Mouse (Mus musculus): ENCODE results near the gene Dnah17.

DNA sequence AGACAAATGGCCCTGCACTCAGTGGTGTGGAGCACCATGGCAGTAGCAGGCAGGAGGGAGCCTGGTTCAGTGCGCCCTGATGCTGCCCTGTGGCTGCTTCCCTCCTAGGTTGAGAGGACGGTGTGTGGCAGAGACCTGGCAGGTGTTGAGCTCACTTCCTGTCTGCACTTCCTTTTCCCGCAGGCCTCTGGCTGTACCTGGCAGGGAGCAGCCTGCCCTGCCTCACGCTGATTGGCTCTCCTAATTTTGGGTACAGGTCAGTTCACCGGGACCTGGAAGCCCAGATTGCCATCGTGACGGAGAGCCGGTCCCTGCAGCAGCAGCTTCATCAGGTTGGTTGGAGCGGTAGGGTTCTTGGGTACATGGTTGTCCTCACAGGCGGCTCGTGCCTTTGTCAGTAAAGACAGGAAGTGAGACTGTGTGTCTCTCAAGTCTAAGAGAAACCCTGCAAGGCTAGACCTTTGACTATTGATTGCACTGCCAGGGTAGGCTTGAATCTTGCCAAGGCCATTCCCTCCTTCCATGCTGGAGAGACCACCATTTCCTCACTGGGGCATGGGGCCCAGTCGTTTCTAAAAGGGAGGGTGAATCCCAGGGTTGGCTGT is 115.9 kb downstream of the Dnah17 start:
- TF ChIP-seq CTCF (IDR thresholded peaks at IDR 0.05; ENCODE audit: low read depth): no peak
- no peak for TF ChIP-seq EP300 (IDR thresholded peaks at IDR 0.05; ENCODE audit: low read depth)

Measured in liver, postnatal 0 days (tissue).